Mouse (Mus musculus) erythroblast, adult 5-6 weeks (primary cell): Measurements from ENCODE around the gene Dgcr6. TPM values are rescaled to one million over a fixed set of nuclear protein-coding genes. Genes with fewer than 3 reads are reported as not detected.

ENCODE experiments used
- ATAC-seq: replicated peaks from 2 replicates; pipeline ENCODE4 v1.8.0; 2016; ENCODE audit warnings: moderate number of reproducible peaks, mild to moderate bottlenecking, moderate TSS enrichment, inconsistent platforms; ENCODE audit not compliant: poor library complexity, low FRiP score, severe bottlenecking
- total RNA-seq, 2 experiments: library from RNA; stranded (forward) in 1 of 2; stranded (reverse) in 1 of 2; fragments of 150-400 nt in 1 of 2; fragments of 200-764, 138-1000 nt in 1 of 2; gene quantifications; 2 replicates each; pipeline versions ENCODE4 v1.2.3 to v1.2.4; 2015 to 2017; ENCODE audit warnings: low replicate concordance in 2 of 2

Dgcr6 gene
- total RNA-seq, 2 experiments from 2014 or later: 0.96 to 1.6 TPM

DNA sequence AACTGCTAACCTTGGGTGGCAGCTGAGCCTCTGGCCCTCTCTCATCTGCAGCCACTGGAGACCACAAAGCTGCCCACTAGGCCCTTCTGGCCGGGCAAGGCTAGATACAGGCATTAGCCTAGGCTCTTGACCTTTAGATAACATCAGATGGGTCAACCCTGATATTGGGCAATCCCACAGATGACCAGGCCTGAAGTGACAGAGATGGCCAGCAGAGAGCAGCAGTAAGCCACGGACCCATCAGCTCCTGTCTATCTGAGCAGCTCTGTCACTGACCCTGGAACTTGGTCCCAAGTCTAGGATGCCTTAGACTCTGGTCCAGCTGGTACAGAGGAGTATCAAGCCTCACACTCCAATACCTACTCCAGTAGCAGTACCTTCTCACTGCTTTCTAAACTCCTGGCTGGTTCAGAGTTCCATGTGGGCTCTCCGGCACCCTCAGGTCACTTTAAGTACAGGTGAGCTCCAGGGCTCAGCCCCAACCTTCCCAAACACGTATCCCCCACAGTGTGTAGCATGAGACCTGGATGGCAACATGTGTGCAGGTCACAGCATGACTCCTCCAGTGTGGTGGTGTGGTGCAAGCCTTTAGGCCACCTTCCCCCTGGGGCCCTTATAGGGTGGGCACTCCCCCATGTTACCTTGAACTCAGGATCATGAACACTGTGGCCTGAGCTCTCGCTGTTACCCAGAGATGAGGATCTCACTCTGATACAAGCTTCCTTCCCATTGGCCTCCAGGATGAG lies 55.7 kb downstream of the Dgcr6 start:
- ATAC-seq: no peak

DNA sequence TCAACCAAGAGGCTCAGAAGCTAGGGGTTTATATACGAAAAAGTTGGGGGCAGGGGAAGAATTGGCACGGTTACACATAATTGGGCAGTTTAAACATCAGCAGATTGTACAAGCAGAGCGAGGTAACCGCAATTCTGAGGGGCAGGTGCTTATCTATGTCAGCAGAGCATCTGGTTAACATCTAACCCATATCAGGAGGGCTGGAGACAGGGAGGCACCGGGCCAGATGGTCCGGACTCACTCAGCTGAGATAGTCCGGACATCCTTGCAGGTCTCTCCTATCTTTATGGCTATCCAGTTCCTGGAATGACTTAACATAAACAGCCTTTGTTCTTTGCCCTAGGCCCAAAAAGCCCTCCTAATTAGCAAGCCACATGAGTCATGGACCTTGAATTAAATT lies 58.4 kb downstream of the Dgcr6 start:
- no peak for ATAC-seq

DNA sequence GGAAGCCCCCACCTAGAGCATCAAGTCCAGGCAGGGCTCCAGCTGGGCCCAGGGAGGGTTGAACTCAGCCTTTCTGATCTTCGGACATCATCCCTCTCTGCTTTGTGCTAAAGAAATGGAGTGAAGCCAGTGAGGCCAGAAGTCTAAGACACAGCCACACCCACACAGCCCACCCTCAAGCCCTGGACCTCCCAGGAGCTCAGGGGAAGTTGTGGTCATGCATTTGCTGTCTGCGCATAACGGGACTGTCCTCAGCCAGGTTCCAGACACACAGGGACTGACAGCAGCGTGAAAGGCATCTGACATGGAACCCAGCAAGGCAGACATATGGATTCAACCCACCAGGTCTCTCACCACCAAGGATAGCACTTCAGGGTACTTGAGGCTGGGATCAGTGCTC lies 63.8 kb downstream of the Dgcr6 start:
- ATAC-seq: no peak

DNA sequence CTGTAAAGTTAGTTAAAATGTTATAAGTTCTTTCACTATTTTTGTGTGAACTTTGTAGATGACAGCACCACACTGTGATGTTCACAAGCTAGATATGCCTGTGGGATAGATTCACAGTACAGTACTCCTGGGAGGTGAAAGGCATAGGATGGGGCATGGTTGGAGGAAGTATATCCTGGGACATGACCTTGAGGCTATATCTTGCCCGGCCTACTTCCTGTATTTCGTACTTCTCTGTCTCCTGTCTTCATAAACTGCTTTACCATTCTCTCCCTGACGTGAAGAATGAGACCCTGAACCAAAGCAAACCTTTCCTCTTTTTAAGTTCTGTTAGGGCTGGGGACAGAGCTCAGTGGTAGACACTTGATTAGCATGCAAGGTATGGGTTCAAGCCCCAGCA lies 65.6 kb downstream of the Dgcr6 start:
- ATAC-seq: no peak

DNA sequence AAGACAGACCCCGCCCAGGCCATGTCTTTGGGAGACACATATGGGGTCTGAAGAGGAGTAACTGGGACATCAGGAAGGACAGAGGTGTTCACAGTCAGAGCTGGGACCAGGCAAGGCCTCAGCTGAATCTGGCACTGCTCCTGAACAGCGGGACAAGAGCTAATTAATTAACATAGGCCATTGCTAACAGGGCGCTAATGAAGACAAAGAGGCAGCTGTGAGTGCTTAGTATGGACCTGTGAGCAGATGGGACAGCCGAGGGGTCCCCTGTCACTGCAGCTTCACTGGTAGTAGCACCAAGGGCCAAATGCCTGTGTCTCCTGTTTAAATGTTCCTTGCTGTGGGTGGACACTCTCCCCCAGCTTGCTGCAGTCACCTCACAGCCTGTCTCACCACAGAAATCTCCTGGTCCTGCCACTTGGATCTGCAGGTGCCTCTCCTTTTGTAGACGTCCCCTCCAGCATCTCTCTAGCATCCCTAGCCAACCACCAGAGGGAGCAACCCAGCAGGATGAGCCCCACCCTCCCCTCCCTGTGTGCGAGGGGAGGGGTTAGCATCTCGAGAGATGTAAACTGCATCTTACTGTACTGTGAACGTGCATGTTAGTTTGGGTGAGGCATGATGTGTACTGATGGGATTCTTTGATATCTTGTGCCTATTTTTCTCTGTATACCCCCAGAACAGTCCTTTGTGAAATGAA lies 66.5 kb downstream of the Dgcr6 start:
- no peak for ATAC-seq

Other genes starting within 250 kb of the Dgcr6 start
- gene B830017H08Rik, start 219.7 kb upstream of the Dgcr6 start, total RNA-seq (2015; ENCODE audit: low replicate concordance): not detected in 2 replicates
- gene B830017H08Rik, start 219.7 kb upstream of the Dgcr6 start, total RNA-seq (2017; ENCODE audit: low replicate concordance): not detected in 2 replicates
- gene Car15, start 214.5 kb upstream of the Dgcr6 start, total RNA-seq (2015; ENCODE audit: low replicate concordance): 2.5 TPM in 1 of 2 replicates, not detected in the other
- 1.3 TPM in 1 of 2 replicates, not detected in the other for gene Car15, start 214.5 kb upstream of the Dgcr6 start, total RNA-seq (2017; ENCODE audit: low replicate concordance)
- gene Gm20518, start 161.2 kb upstream of the Dgcr6 start, total RNA-seq (2015; ENCODE audit: low replicate concordance): 1.0 TPM in 1 of 2 replicates, not detected in the other
- gene Gm20518, start 161.2 kb upstream of the Dgcr6 start, total RNA-seq (2017; ENCODE audit: low replicate concordance): 0.68 TPM in 1 of 2 replicates, not detected in the other
- gene Tssk1, start 158.6 kb upstream of the Dgcr6 start, total RNA-seq (2015; ENCODE audit: low replicate concordance): not detected in 2 replicates
- not detected in 2 replicates for gene Tssk1, start 158.6 kb upstream of the Dgcr6 start, total RNA-seq (2017; ENCODE audit: low replicate concordance)
- gene Dgcr2, start 154.3 kb upstream of the Dgcr6 start, total RNA-seq (2015; ENCODE audit: low replicate concordance): 2.1 and 26.1 TPM in 2 replicates
- gene Dgcr2, start 154.3 kb upstream of the Dgcr6 start, total RNA-seq (2017; ENCODE audit: low replicate concordance): 11.6 and 13.8 TPM in 2 replicates
- gene Tssk2, start 154.2 kb upstream of the Dgcr6 start, total RNA-seq (2015; ENCODE audit: low replicate concordance): not detected in 2 replicates
- not detected in 2 replicates for gene Tssk2, start 154.2 kb upstream of the Dgcr6 start, total RNA-seq (2017; ENCODE audit: low replicate concordance)
- 1.7 TPM in 1 of 2 replicates, not detected in the other for gene Ess2, start 141.5 kb upstream of the Dgcr6 start, total RNA-seq (2015; ENCODE audit: low replicate concordance)
- gene Ess2, start 141.5 kb upstream of the Dgcr6 start, total RNA-seq (2017; ENCODE audit: low replicate concordance): 6.0 and 8.4 TPM in 2 replicates
- not detected in 2 replicates for gene Gsc2, start 137.8 kb upstream of the Dgcr6 start, total RNA-seq (2015; ENCODE audit: low replicate concordance)
- not detected in 2 replicates for gene Gsc2, start 137.8 kb upstream of the Dgcr6 start, total RNA-seq (2017; ENCODE audit: low replicate concordance)
- 5.4 and 6.9 TPM in 2 replicates for gene Slc25a1, start 124.6 kb upstream of the Dgcr6 start, total RNA-seq (2015; ENCODE audit: low replicate concordance)
- 8.6 and 13.7 TPM in 2 replicates for gene Slc25a1, start 124.6 kb upstream of the Dgcr6 start, total RNA-seq (2017; ENCODE audit: low replicate concordance)
- not detected in 2 replicates for gene Vpreb2, start 72.4 kb upstream of the Dgcr6 start, total RNA-seq (2015; ENCODE audit: low replicate concordance)
- not detected in 2 replicates for gene Vpreb2, start 72.4 kb upstream of the Dgcr6 start, total RNA-seq (2017; ENCODE audit: low replicate concordance)
- gene Prodh, start 37.3 kb downstream of the Dgcr6 start, total RNA-seq (2015; ENCODE audit: low replicate concordance): 3.3 and 6.3 TPM in 2 replicates
- 4.7 and 7.4 TPM in 2 replicates for gene Prodh, start 37.3 kb downstream of the Dgcr6 start, total RNA-seq (2017; ENCODE audit: low replicate concordance)
- 0.42 and 0.96 TPM in 2 replicates for gene Rtn4r, start 74.8 kb downstream of the Dgcr6 start, total RNA-seq (2015; ENCODE audit: low replicate concordance)
- not detected in 2 replicates for gene Rtn4r, start 74.8 kb downstream of the Dgcr6 start, total RNA-seq (2017; ENCODE audit: low replicate concordance)
- gene Ccdc188, start 165.0 kb downstream of the Dgcr6 start, total RNA-seq (2015; ENCODE audit: low replicate concordance): not detected in 2 replicates
- not detected in 2 replicates for gene Ccdc188, start 165.0 kb downstream of the Dgcr6 start, total RNA-seq (2017; ENCODE audit: low replicate concordance)
- gene Zdhhc8, start 182.3 kb downstream of the Dgcr6 start, total RNA-seq (2015; ENCODE audit: low replicate concordance): 1.5 and 3.1 TPM in 2 replicates
- 0.26 and 0.56 TPM in 2 replicates for gene Zdhhc8, start 182.3 kb downstream of the Dgcr6 start, total RNA-seq (2017; ENCODE audit: low replicate concordance)
- gene Trmt2a, start 195.8 kb downstream of the Dgcr6 start, total RNA-seq (2015; ENCODE audit: low replicate concordance): 20.9 and 48.0 TPM in 2 replicates
- gene Trmt2a, start 195.8 kb downstream of the Dgcr6 start, total RNA-seq (2017; ENCODE audit: low replicate concordance): 16.4 and 19.1 TPM in 2 replicates
- 74.6 and 96.3 TPM in 2 replicates for gene Ranbp1, start 195.9 kb downstream of the Dgcr6 start, total RNA-seq (2015; ENCODE audit: low replicate concordance)
- gene Ranbp1, start 195.9 kb downstream of the Dgcr6 start, total RNA-seq (2017; ENCODE audit: low replicate concordance): 83.7 and 90.7 TPM in 2 replicates
- gene Gm49776, start 205.5 kb downstream of the Dgcr6 start, total RNA-seq (2015; ENCODE audit: low replicate concordance): not detected in 2 replicates
- not detected in 2 replicates for gene Gm49776, start 205.5 kb downstream of the Dgcr6 start, total RNA-seq (2017; ENCODE audit: low replicate concordance)
- 16.3 and 30.2 TPM in 2 replicates for gene Dgcr8, start 236.4 kb downstream of the Dgcr6 start, total RNA-seq (2015; ENCODE audit: low replicate concordance)
- 38.3 and 46.7 TPM in 2 replicates for gene Dgcr8, start 236.4 kb downstream of the Dgcr6 start, total RNA-seq (2017; ENCODE audit: low replicate concordance)